Mouse (Mus musculus) C2C12 (cell line): ENCODE results near the gene Col15a1. TPM values are rescaled to one million over a fixed set of nuclear protein-coding genes. Genes with fewer than 3 reads are reported as not detected.

ENCODE experiments used
- H3K27me3 ChIP-seq: one replicate; pipeline ENCODE4 v1.6.1; 2011; ENCODE audit not compliant: control insufficient read depth, insufficient read depth, insufficient read length
- H3K36me3 ChIP-seq: one replicate; pipeline ENCODE4 v1.6.1; 2011; ENCODE audit not compliant: control insufficient read depth, insufficient read depth
- H3K4me3 ChIP-seq: one replicate; pipeline ENCODE4 v1.5.1; 2011; ENCODE audit warnings: mild to moderate bottlenecking, control low read depth; ENCODE audit not compliant: poor library complexity, insufficient read depth, severe bottlenecking
- H3K79me2 ChIP-seq: one replicate; pipeline ENCODE4 v1.6.1; 2011; ENCODE audit not compliant: control insufficient read depth, insufficient read depth
- H3K79me3 ChIP-seq: one replicate; pipeline ENCODE4 v1.6.1; 2011; ENCODE audit warnings: low read depth, control low read depth
- H3ac ChIP-seq: one replicate; pipeline ENCODE3; 2011; ENCODE audit warnings: low read depth; ENCODE audit not compliant: control insufficient read depth, insufficient read length
- CEBPB ChIP-seq: IDR thresholded peaks from one replicate; pipeline ENCODE4 v1.6.1; 2011; ENCODE audit warnings: low read depth, mild to moderate bottlenecking, control low read depth, moderate library complexity
- CTCF ChIP-seq: IDR thresholded peaks from one replicate; pipeline ENCODE4 v1.5.1; 2011; ENCODE audit not compliant: control insufficient read depth, insufficient read depth, insufficient read length
- FOSL1 ChIP-seq: IDR thresholded peaks from one replicate; pipeline ENCODE4 v1.8.0; 2011; ENCODE audit warnings: mild to moderate bottlenecking, low read length; ENCODE audit not compliant: poor library complexity, insufficient read depth, severe bottlenecking
- MAX ChIP-seq: IDR thresholded peaks from one replicate; pipeline ENCODE4 v1.6.1; 2011; ENCODE audit warnings: mild to moderate bottlenecking, control low read depth
- MYOD1 ChIP-seq: IDR thresholded peaks from one replicate; pipeline ENCODE4 v1.6.1; 2011; ENCODE audit warnings: low read depth; ENCODE audit not compliant: control insufficient read depth, insufficient read length
- MYOG ChIP-seq: IDR thresholded peaks from one replicate; pipeline ENCODE4 v1.6.1; 2011; ENCODE audit not compliant: control insufficient read depth, insufficient read length; ENCODE audit errors: extremely low read depth
- USF1 ChIP-seq: IDR thresholded peaks from one replicate; pipeline ENCODE4 v1.6.1; 2011; ENCODE audit warnings: low read depth, mild to moderate bottlenecking, control low read depth, moderate library complexity
- polyA plus RNA-seq: library from polyadenylated mRNA; unstranded; fragments of >200 nt; fragmentation: generic; extraction: Trizol; gene quantifications from one replicate; pipeline ENCODE4 v1.2.1, GENCODE M21; 2012; ENCODE audit warnings: missing spikeins

Col15a1 gene
- polyA plus RNA-seq, 1 experiment: 0.05 TPM

- Histone ChIP-seq H3ac (no peak overlapping the region), H3K79me3 (no peaks in the 10 kb centered on the region), H3K4me3 (no peak overlapping the region), H3K27me3 (peaks cover 19% of the 10 kb centered on the region), H3K79me2 (no peaks in the 10 kb centered on the region), H3K36me3 (no peaks in the 10 kb centered on the region)
- TF ChIP-seq FOSL1 (no peak), USF1 (no peak), MYOD1 (no peak)
Measured at GRCm38 (mm10) chr4:47233192-47233835, 25.4 kb downstream of the Col15a1 start.

- no peaks in the 10 kb centered on the region for H3K79me3 ChIP-seq
- no peak overlapping the region for H3K4me3 ChIP-seq
- TF ChIP-seq MYOG (no peak), CTCF (peak; percentile 52), FOSL1 (no peak), CEBPB (no peak)
- H3K79me2 ChIP-seq: no peaks in the 10 kb centered on the region
- no peak overlapping the region for H3ac ChIP-seq
- H3K27me3 ChIP-seq: peaks cover 20% of the 10 kb centered on the region
- no peaks in the 10 kb centered on the region for H3K36me3 ChIP-seq
Measured at GRCm38 (mm10) chr4:47234667-47235267, 26.8 kb downstream of the Col15a1 start.

- TF ChIP-seq CTCF: no peak
- no peak for TF ChIP-seq MYOG
- no peak for TF ChIP-seq FOSL1
- TF ChIP-seq CEBPB: no peak
- TF ChIP-seq USF1: no peak
- no peak for TF ChIP-seq MAX
- no peak for TF ChIP-seq MYOD1
- Histone ChIP-seq H3K79me2 (no peaks in the 10 kb centered on the region), H3ac (no peak overlapping the region), H3K27me3 (peaks cover 20% of the 10 kb centered on the region), H3K4me3 (no peak overlapping the region), H3K79me3 (no peaks in the 10 kb centered on the region), H3K36me3 (no peaks in the 10 kb centered on the region)
Measured at GRCm38 (mm10) chr4:47235312-47235711, 27.4 kb downstream of the Col15a1 start.

GRCm38 (mm10) chr4:47236104-47236503, 28.1 kb downstream of the Col15a1 start:
- no peaks in the 10 kb centered on the region for H3K79me3 ChIP-seq
- H3K27me3 ChIP-seq: peaks cover 21% of the 10 kb centered on the region
- no peak overlapping the region for H3ac ChIP-seq
- H3K4me3 ChIP-seq: no peak overlapping the region
- no peaks in the 10 kb centered on the region for H3K36me3 ChIP-seq
- no peak for TF ChIP-seq MAX
- no peak for TF ChIP-seq MYOG
- no peak for TF ChIP-seq CTCF
- TF ChIP-seq MYOD1: no peak
- no peak for TF ChIP-seq FOSL1
- no peak for TF ChIP-seq USF1
- TF ChIP-seq CEBPB: no peak
- H3K79me2 ChIP-seq: no peaks in the 10 kb centered on the region

- H3K4me3 ChIP-seq: no peak overlapping the region
- TF ChIP-seq FOSL1 (no peak), MYOD1 (no peak)
Measured at GRCm38 (mm10) chr4:47237220-47237619, 29.3 kb downstream of the Col15a1 start.

GRCm38 (mm10) chr4:47239114-47239513, 31.2 kb downstream of the Col15a1 start:
- no peak for TF ChIP-seq MYOD1
- TF ChIP-seq FOSL1: no peak
- no peak for TF ChIP-seq CEBPB
- TF ChIP-seq USF1: no peak
- no peak for TF ChIP-seq MYOG
- TF ChIP-seq MAX: no peak
- TF ChIP-seq CTCF: no peak

More at GRCm38 (mm10) chr4:47237220-47237619, 29.3 kb downstream of the Col15a1 start:
- H3K79me2 ChIP-seq: no peaks in the 10 kb centered on the region
- H3K27me3 ChIP-seq: peaks cover 26% of the 10 kb centered on the region
- H3ac ChIP-seq: no peak overlapping the region
- no peaks in the 10 kb centered on the region for H3K79me3 ChIP-seq
- H3K36me3 ChIP-seq: no peaks in the 10 kb centered on the region

More at GRCm38 (mm10) chr4:47239114-47239513, 31.2 kb downstream of the Col15a1 start:
- no peaks in the 10 kb centered on the region for H3K79me3 ChIP-seq
- H3K4me3 ChIP-seq: no peak overlapping the region
- H3K36me3 ChIP-seq: no peaks in the 10 kb centered on the region
- H3K27me3 ChIP-seq: peaks cover 26% of the 10 kb centered on the region
- H3ac ChIP-seq: no peak overlapping the region
- no peaks in the 10 kb centered on the region for H3K79me2 ChIP-seq
